Mouse (Mus musculus): ENCODE measurements around the gene Gm35549. TPM values are rescaled to one million over a fixed set of nuclear protein-coding genes. Genes with fewer than 3 reads are reported as not detected.

The Gm35549 gene
- polyA plus RNA-seq, 1 experiment from 2014 or later = not detected

Other genes starting within 250 kb of the Gm35549 start
- gene Topaz1, start 96.7 kb downstream of the Gm35549 start, polyA plus RNA-seq (2015; fragmentation: Nextera tagmentation; extraction: Ambion mirVana) = not detected in 2 replicates
- gene Tcaim, start 38.5 kb downstream of the Gm35549 start, polyA plus RNA-seq (2015; fragmentation: Nextera tagmentation; extraction: Ambion mirVana) = 9.5 and 10.0 TPM in 2 replicates
- 82.6 and 102 TPM in 2 replicates for gene Zfp445, start 22.0 kb upstream of the Gm35549 start, polyA plus RNA-seq (2015; fragmentation: Nextera tagmentation; extraction: Ambion mirVana)
- 3.9 and 4.8 TPM in 2 replicates for gene Zkscan7, start 41.6 kb upstream of the Gm35549 start, polyA plus RNA-seq (2015; fragmentation: Nextera tagmentation; extraction: Ambion mirVana)
- gene Zfp105, start 79.0 kb upstream of the Gm35549 start, polyA plus RNA-seq (2015; fragmentation: Nextera tagmentation; extraction: Ambion mirVana) = 22.5 and 24.1 TPM in 2 replicates
- 32.1 and 33.9 TPM in 2 replicates for gene 1110059G10Rik, start 107.0 kb upstream of the Gm35549 start, polyA plus RNA-seq (2015; fragmentation: Nextera tagmentation; extraction: Ambion mirVana)
- 11.4 and 15.9 TPM in 2 replicates for gene Kif15, start 107.0 kb upstream of the Gm35549 start, polyA plus RNA-seq (2015; fragmentation: Nextera tagmentation; extraction: Ambion mirVana)
- 22.9 and 27.7 TPM in 2 replicates for gene Tmem42, start 177.3 kb upstream of the Gm35549 start, polyA plus RNA-seq (2015; fragmentation: Nextera tagmentation; extraction: Ambion mirVana)
- 0.49 and 0.72 TPM in 2 replicates for gene Tgm4, start 190.7 kb upstream of the Gm35549 start, polyA plus RNA-seq (2015; fragmentation: Nextera tagmentation; extraction: Ambion mirVana)